Mouse (Mus musculus): ENCODE measurements at regions not wholly inside any gene's neighbourhood (a gene's known extent, or its start where the extent isn't known, plus 50 kb on each side); places are given as distances from the start of the nearest gene placed in this dataset.
"Not testable (repeated sequence)": the region's sequence is repeated elsewhere in the genome, so short reads cannot be mapped to it uniquely, and the experiment has no call there.

DNA sequence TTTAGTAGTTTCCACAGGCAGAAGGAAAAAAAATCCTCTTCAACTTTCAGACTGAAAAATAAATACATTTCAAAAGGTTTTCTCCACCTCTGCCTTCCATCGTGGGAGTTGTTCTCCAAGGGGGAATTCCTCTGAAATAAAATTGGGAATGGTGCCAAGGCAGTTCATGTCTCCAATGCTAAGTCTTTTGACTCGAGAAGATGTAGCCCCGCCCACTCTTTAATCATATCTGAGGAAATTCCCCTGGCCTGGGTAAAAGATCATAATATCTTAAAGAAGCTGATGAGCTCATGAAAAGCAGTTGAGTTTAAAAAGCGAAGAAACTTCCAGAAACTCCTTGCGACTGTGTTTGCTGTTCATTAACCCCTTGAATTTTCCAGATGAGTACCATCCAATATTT lies 185.3 kb upstream of the Gm37988 start:
- no peaks in the 10 kb centered on the region for H3K4me1 ChIP-seq
- no peak for DNase-seq (ENCODE audit: extremely low spot score, low spot score)
- no peaks in the 10 kb centered on the region for H3K36me3 ChIP-seq (replicated peaks)
- H3K9me3 ChIP-seq: no peaks in the 10 kb centered on the region
- WGBS: 89% methylated on average over 5 of the region's 5 CpGs
- H3K27me3 ChIP-seq (ENCODE audit: poor library complexity, severe bottlenecking): no peaks in the 10 kb centered on the region
- H3K4me3 ChIP-seq: no peak overlapping the region
- no peak overlapping the region for H3K27ac ChIP-seq

GRCm38 (mm10) chr1:4623268-4623667 lies 184.4 kb upstream of the Gm37988 start:
- no peaks in the 10 kb centered on the region for H3K4me1 ChIP-seq
- no peak for DNase-seq (ENCODE audit: extremely low spot score, low spot score)
- H3K4me3 ChIP-seq: no peak overlapping the region
- H3K9me3 ChIP-seq: no peaks in the 10 kb centered on the region
- no peaks in the 10 kb centered on the region for H3K36me3 ChIP-seq (replicated peaks)
- H3K27me3 ChIP-seq (ENCODE audit: poor library complexity, severe bottlenecking): no peaks in the 10 kb centered on the region
- no peak overlapping the region for H3K27ac ChIP-seq
- 77% methylated on average over 2 of the region's 2 CpGs for WGBS

- Histone ChIP-seq H3K9me3 (no peaks in the 10 kb centered on the region), H3K27ac (no peak overlapping the region), H3K36me3 (replicated peaks) (no peaks in the 10 kb centered on the region), H3K4me3 (no peak overlapping the region), H3K4me1 (no peaks in the 10 kb centered on the region), H3K27me3 (ENCODE audit: poor library complexity, severe bottlenecking) (no peaks in the 10 kb centered on the region)
- 59% methylated on average over 7 of the region's 7 CpGs for WGBS
- no peak for DNase-seq (ENCODE audit: extremely low spot score, low spot score)
Measured at GRCm38 (mm10) chr1:4653937-4654336, 153.8 kb upstream of the Gm37988 start.

- H3K27ac ChIP-seq: no peak overlapping the region
- H3K4me1 ChIP-seq: no peaks in the 10 kb centered on the region
Measured at GRCm38 (mm10) chr1:4655252-4655651, 152.4 kb upstream of the Gm37988 start.

DNA sequence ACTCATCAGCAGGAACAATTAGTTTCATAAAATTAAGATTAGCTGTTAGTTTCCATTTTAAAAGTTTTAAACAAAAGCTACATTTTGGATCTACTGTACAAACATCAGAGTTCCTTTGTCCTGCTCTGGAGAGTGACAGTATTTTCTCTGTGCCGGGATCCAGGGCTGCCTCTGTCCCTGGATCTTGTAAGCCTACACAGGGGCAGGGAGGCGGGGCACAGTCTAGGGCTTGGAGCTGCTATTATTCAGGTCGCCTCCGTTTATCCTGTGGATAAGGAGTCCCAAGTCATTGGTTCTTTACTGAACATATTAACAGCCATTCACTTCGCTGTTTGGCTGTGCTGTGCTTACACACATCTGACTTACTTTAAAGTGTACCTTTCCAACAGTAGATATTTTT lies 150.8 kb upstream of the Gm37988 start:
- Histone ChIP-seq H3K27me3 (ENCODE audit: poor library complexity, severe bottlenecking) (no peaks in the 10 kb centered on the region), H3K27ac (no peak overlapping the region), H3K4me1 (no peaks in the 10 kb centered on the region), H3K36me3 (replicated peaks) (no peaks in the 10 kb centered on the region), H3K9me3 (no peaks in the 10 kb centered on the region), H3K4me3 (no peak overlapping the region)
- DNase-seq (ENCODE audit: extremely low spot score, low spot score): no peak
- 40% methylated on average over 5 of the region's 5 CpGs for WGBS

More at GRCm38 (mm10) chr1:4655252-4655651, 152.4 kb upstream of the Gm37988 start:
- no peak overlapping the region for H3K4me3 ChIP-seq
- DNase-seq (ENCODE audit: extremely low spot score, low spot score): no peak
- H3K27me3 ChIP-seq (ENCODE audit: poor library complexity, severe bottlenecking): no peaks in the 10 kb centered on the region
- no peaks in the 10 kb centered on the region for H3K36me3 ChIP-seq (replicated peaks)
- no peaks in the 10 kb centered on the region for H3K9me3 ChIP-seq

- not testable (repeated sequence) for H3K36me3 ChIP-seq (replicated peaks); H3K4me3 ChIP-seq; H3K27ac ChIP-seq; H3K9me3 ChIP-seq; DNase-seq (ENCODE audit: extremely low spot score, low spot score); H3K27me3 ChIP-seq (ENCODE audit: poor library complexity, severe bottlenecking); H3K4me1 ChIP-seq
- WGBS: 80% methylated on average over 7 of the region's 7 CpGs
Measured at GRCm38 (mm10) chr1:4660081-4660480, 147.6 kb upstream of the Gm37988 start.

DNA sequence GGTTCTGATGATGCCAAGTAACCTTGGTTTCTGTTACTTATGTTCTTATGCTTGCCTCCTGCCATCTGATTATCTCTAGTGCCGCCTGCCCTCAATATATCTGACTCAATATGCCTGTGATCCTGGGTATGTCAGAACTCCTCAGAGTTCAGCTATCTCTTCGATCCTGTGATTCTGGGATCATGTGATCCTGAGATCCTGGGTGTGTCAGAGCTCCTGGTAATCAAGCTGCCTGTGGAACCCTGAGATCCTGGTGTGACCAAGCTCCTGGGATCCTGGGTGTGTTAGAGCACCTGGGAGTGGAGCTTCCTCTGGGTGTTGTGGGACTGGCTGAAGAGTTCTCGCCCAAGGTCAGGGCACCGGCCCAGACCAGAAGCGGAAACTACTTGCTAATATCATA lies 147.1 kb upstream of the Gm37988 start:
- not testable (repeated sequence) for H3K36me3 ChIP-seq (replicated peaks); H3K4me1 ChIP-seq; H3K27me3 ChIP-seq (ENCODE audit: poor library complexity, severe bottlenecking); DNase-seq (ENCODE audit: extremely low spot score, low spot score); H3K27ac ChIP-seq; H3K9me3 ChIP-seq; H3K4me3 ChIP-seq
- 90% methylated on average over 5 of the region's 5 CpGs for WGBS

GRCm38 (mm10) chr1:4661761-4662160 lies 145.9 kb upstream of the Gm37988 start:
- H3K36me3 ChIP-seq (replicated peaks): no peaks in the 10 kb centered on the region
- WGBS: 89% methylated on average over 1 of the region's 1 CpGs
- no peaks in the 10 kb centered on the region for H3K4me1 ChIP-seq
- H3K27ac ChIP-seq: no peak overlapping the region
- H3K27me3 ChIP-seq (ENCODE audit: poor library complexity, severe bottlenecking): no peaks in the 10 kb centered on the region
- no peak for DNase-seq (ENCODE audit: extremely low spot score, low spot score)
- H3K9me3 ChIP-seq: no peaks in the 10 kb centered on the region
- no peak overlapping the region for H3K4me3 ChIP-seq

DNA sequence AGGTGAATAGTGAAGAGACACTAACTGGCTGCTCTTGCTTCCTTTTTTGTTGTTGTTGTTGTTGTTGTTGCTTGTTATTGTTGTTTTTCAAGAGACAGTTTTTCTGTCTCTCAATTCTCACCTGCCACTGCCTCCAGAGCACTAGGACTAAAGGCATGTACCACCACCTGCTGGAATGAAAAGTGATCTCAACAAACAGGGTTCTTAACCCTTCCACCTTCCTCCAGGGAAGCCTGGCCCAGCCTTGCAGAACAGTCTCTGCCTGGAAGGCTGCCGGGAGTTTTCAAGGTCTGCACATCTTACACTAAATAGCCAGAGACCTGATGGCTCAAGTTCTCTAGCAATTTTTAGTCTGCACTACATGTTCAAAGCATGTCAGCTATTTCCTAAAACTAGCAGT lies 138.0 kb upstream of the Gm37988 start:
- H3K9me3 ChIP-seq: no peaks in the 10 kb centered on the region
- no peak overlapping the region for H3K27ac ChIP-seq
- H3K4me1 ChIP-seq: no peaks in the 10 kb centered on the region
- H3K27me3 ChIP-seq (ENCODE audit: poor library complexity, severe bottlenecking): no peaks in the 10 kb centered on the region
- 77% methylated on average over 1 of the region's 1 CpGs for WGBS
- H3K36me3 ChIP-seq (replicated peaks): no peaks in the 10 kb centered on the region
- no peak overlapping the region for H3K4me3 ChIP-seq
- DNase-seq (ENCODE audit: extremely low spot score, low spot score): no peak

- H3K4me3 ChIP-seq: no peak overlapping the region
- DNase-seq (ENCODE audit: extremely low spot score, low spot score): no peak
- H3K4me1 ChIP-seq: no peaks in the 10 kb centered on the region
- 90% methylated on average over 1 of the region's 1 CpGs for WGBS
- no peaks in the 10 kb centered on the region for H3K9me3 ChIP-seq
- no peak overlapping the region for H3K27ac ChIP-seq
- H3K27me3 ChIP-seq (ENCODE audit: poor library complexity, severe bottlenecking): no peaks in the 10 kb centered on the region
- H3K36me3 ChIP-seq (replicated peaks): no peaks in the 10 kb centered on the region
Measured at GRCm38 (mm10) chr1:4671237-4672019, 136.3 kb upstream of the Gm37988 start.

DNA sequence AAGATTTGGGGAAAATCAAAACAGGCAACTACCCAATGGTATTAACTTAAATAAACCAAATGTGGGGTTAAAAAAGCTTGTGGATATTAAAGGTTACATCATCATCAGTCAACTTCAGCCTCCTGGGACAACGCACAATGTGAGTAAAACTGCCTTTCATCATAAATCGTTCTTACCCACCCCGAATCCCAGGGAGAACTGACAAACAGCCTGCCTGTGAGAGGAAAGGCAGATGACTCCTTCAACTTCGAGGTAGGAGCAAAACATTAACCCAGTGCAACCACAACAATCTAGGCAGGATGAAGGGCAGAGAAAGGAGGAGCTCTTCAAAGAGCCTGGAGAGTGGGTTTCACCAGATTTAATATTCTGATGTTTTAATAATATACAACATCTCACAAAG lies 135.3 kb upstream of the Gm37988 start:
- Histone ChIP-seq H3K36me3 (replicated peaks) (no peaks in the 10 kb centered on the region), H3K4me3 (no peak overlapping the region), H3K27ac (no peak overlapping the region), H3K27me3 (ENCODE audit: poor library complexity, severe bottlenecking) (no peaks in the 10 kb centered on the region), H3K4me1 (no peaks in the 10 kb centered on the region), H3K9me3 (no peaks in the 10 kb centered on the region)
- WGBS: 81% methylated on average over 4 of the region's 4 CpGs
- no peak for DNase-seq (ENCODE audit: extremely low spot score, low spot score)

- 92% methylated on average over 9 of the region's 9 CpGs for WGBS
- Histone ChIP-seq H3K4me3 (no peak overlapping the region), H3K27ac (no peak overlapping the region), H3K36me3 (replicated peaks) (no peaks in the 10 kb centered on the region), H3K27me3 (ENCODE audit: poor library complexity, severe bottlenecking) (no peaks in the 10 kb centered on the region; the same call in 1 of the 2 replicates), H3K9me3 (peaks cover 5% of the 10 kb centered on the region; the same call in 1 of the 2 replicates), H3K4me1 (peaks cover 4% of the 10 kb centered on the region; the same call in 1 of the 2 replicates)
- no peak for DNase-seq (ENCODE audit: extremely low spot score, low spot score)
Measured at GRCm38 (mm10) chr1:4687605-4688004, 120.1 kb upstream of the Gm37988 start.

DNA sequence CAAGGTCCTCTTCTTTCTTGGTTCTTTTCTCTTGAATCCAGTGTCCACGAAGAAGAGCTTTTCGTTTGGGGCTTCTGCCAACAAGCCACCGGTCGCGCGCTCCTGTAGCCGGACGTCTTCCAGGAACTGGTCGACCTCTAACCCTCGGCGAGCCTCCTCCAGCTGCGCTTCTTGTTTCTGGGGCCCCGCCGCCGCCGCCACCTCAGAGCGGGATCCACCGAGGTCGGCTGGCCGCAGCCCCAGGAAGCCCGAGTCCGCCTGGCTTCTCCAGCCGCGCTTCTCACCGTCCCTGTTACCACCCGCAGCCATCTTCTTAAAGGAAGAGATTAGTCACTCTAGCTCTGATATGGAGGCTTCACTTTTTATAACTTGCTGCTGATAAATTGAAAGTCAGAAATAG lies 118.6 kb upstream of the Gm37988 start:
- Histone ChIP-seq H3K9me3 (peaks cover 5% of the 10 kb centered on the region; the same call in 1 of the 2 replicates), H3K36me3 (replicated peaks) (no peaks in the 10 kb centered on the region), H3K27me3 (ENCODE audit: poor library complexity, severe bottlenecking) (no peaks in the 10 kb centered on the region; the same call in 1 of the 2 replicates), H3K4me1 (peaks cover 4% of the 10 kb centered on the region; the same call in 1 of the 2 replicates), H3K4me3 (peak overlapping the region; percentile 34), H3K27ac (no peak overlapping the region)
- DNase-seq (ENCODE audit: extremely low spot score, low spot score): no peak
- 20% methylated on average over 26 of the region's 26 CpGs for WGBS

DNA sequence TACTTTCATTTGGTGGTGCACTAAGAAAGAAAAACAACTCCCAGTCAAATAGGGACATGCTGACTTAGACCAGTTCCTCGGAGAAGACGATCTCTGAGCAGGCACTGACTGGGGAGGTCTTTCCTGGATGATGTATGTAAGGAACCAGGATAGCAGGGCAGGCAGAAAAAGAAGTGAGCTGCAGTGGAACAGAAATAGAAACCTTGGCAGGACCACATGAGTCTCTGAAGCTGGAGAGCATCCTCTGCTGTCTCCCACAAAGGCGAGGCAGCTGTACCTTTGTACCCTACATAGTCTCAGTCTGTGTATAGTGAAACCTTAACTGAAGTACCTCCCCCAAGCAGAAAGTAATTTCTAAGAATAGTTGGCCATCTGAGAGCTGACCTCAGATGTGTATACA lies 104.4 kb upstream of the Gm37988 start:
- H3K4me3 ChIP-seq: no peak overlapping the region
- H3K9me3 ChIP-seq: no peaks in the 10 kb centered on the region
- H3K27ac ChIP-seq: no peak overlapping the region
- no peak for DNase-seq (ENCODE audit: extremely low spot score, low spot score)
- no peaks in the 10 kb centered on the region for H3K36me3 ChIP-seq (replicated peaks)
- no peaks in the 10 kb centered on the region for H3K27me3 ChIP-seq (ENCODE audit: poor library complexity, severe bottlenecking)
- WGBS: 89% methylated on average over 3 of the region's 3 CpGs
- H3K4me1 ChIP-seq: no peaks in the 10 kb centered on the region
